Mouse (Mus musculus): ENCODE results near the gene Cdkl1. TPM values are rescaled to one million over a fixed set of nuclear protein-coding genes. Genes with fewer than 3 reads are reported as not detected.

The Cdkl1 gene
- polyA plus RNA-seq (2016; fragmentation: Nextera tagmentation; extraction: Ambion mirVana): 0.44 and 1.1 TPM in 2 replicates

- WGBS: 4% methylated on average over 45 of the region's 45 CpGs
- DNase-seq (ENCODE audit: extremely low spot score, low spot score): peak; percentile 58
- H3K36me3 ChIP-seq (replicated peaks): no peaks in the 10 kb centered on the region
- peak within 1 kb of the TSS; percentile 79 for H3K27ac ChIP-seq
- H3K27me3 ChIP-seq (ENCODE audit: poor library complexity, severe bottlenecking): peaks cover 60% of the 10 kb centered on the region
- H3K9me3 ChIP-seq: no peaks in the 10 kb centered on the region
- peak within 1 kb of the TSS; percentile 68 for H3K4me3 ChIP-seq
- peaks cover 16% of the 10 kb centered on the region for H3K4me1 ChIP-seq
Measured at GRCm38 (mm10) chr12:69790530-69791505, at the start of gene Cdkl1. TSS of gene Cdkl1 (minus strand) at chr12:69791267.

DNA sequence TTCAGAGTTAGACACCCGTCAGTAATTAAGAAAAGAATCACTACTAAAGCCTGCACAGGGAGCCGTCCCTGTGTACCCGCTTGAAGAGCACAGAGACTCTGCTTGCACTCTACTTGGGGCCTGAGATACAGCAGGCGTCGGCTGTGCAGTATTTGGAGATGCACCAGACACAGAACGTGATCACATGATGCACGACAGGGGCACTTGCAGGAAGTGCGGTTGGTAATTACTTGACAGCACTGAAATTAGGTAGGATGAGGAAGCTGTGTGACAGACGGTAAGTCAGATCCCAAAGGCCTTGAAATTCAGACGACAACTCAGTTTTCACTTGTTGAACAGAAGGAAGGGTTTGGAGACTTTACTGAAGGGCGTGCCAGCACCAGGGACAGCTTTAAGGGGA lies 47.3 kb upstream of the Cdkl1 start:
- no peaks in the 10 kb centered on the region for H3K4me1 ChIP-seq
- no peak overlapping the region for H3K27ac ChIP-seq
- DNase-seq (ENCODE audit: extremely low spot score, low spot score): no peak
- H3K36me3 ChIP-seq (replicated peaks): peaks cover 74% of the 10 kb centered on the region
- no peaks in the 10 kb centered on the region for H3K9me3 ChIP-seq
- no peak overlapping the region for H3K4me3 ChIP-seq
- no peaks in the 10 kb centered on the region for H3K27me3 ChIP-seq (ENCODE audit: poor library complexity, severe bottlenecking)
- 86% methylated on average over 11 of the region's 11 CpGs for WGBS

- Histone ChIP-seq H3K9me3 (no peaks in the 10 kb centered on the region), H3K27me3 (ENCODE audit: poor library complexity, severe bottlenecking) (no peaks in the 10 kb centered on the region), H3K4me3 (no peak overlapping the region), H3K27ac (no peak overlapping the region), H3K36me3 (replicated peaks) (peaks cover 63% of the 10 kb centered on the region), H3K4me1 (no peaks in the 10 kb centered on the region)
- no peak for DNase-seq (ENCODE audit: extremely low spot score, low spot score)
- 92% methylated on average over 12 of the region's 12 CpGs for WGBS
Measured at GRCm38 (mm10) chr12:69833982-69834604, 43.0 kb upstream of the Cdkl1 start.

- 93% methylated on average over 9 of the region's 9 CpGs for WGBS
- no peaks in the 10 kb centered on the region for H3K27me3 ChIP-seq (ENCODE audit: poor library complexity, severe bottlenecking)
- peaks cover 7% of the 10 kb centered on the region; the same call in 1 of the 2 replicates for H3K4me1 ChIP-seq
- no peaks in the 10 kb centered on the region for H3K9me3 ChIP-seq
- no peak for DNase-seq (ENCODE audit: extremely low spot score, low spot score)
- peaks cover 59% of the 10 kb centered on the region for H3K36me3 ChIP-seq (replicated peaks)
- no peak overlapping the region for H3K27ac ChIP-seq
- no peak overlapping the region for H3K4me3 ChIP-seq
Measured at GRCm38 (mm10) chr12:69831239-69831910, 40.3 kb upstream of the Cdkl1 start.

DNA sequence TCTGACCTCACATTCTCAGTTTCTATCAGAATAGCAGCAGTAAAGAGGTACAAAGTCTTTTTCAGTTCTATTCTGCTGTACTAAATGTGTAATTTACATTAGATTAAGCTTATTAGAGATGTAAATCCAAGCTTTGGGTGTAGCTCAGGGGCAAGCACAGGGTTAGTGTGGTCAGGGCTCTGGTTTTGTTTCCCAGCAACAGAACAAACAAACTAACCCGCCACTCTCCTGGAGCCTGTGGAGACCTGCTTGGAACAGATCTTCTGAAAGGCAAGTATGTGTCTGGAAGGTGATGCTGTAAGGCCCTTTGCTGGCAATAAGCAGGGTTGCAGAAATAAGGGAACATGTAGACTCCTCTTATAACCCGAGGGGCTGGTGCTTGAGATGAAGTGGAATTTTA lies 37.1 kb upstream of the Cdkl1 start:
- H3K27ac ChIP-seq: no peak overlapping the region
- peaks cover 62% of the 10 kb centered on the region for H3K36me3 ChIP-seq (replicated peaks)
- H3K9me3 ChIP-seq: no peaks in the 10 kb centered on the region
- peaks cover 7% of the 10 kb centered on the region; the same call in 1 of the 2 replicates for H3K4me1 ChIP-seq
- no peak for DNase-seq (ENCODE audit: extremely low spot score, low spot score)
- 69% methylated on average over 2 of the region's 2 CpGs for WGBS
- no peak overlapping the region for H3K4me3 ChIP-seq
- no peaks in the 10 kb centered on the region for H3K27me3 ChIP-seq (ENCODE audit: poor library complexity, severe bottlenecking)

DNA sequence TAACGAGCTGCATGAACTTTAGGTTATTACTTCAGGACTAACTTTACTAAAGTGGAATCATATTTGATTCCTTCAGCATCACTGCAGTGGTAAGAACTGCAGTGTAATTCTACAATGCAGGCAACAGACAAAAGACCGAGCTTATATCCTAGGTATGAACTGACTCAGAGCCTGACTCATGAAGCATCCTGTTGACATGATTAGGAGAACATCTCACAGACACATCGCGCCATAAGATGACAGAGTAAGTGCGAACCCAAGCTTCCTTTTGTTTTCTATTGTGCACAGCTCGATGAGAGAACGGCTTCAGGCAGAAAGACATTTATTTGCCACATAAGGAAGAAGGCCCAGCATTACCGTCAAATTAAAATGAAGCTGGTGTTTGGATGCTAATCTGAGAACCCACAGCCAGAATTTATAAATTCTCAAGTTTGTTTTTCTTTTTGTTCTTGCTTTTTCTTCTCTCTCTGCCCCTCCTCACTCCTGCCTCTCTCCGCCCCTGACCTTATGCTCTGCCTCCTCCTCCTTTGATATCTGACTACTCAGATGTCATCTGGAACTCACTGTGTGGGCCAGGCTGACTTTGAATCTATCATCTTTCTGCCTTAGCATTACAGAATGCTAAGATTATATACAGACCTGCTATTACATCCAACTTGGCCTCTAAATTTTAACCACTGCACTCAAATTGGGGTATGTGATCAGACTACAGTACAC lies 34.0 kb upstream of the Cdkl1 start:
- no peak overlapping the region for H3K27ac ChIP-seq
- WGBS: 89% methylated on average over 9 of the region's 9 CpGs
- peaks cover 8% of the 10 kb centered on the region; the same call in 1 of the 2 replicates for H3K9me3 ChIP-seq
- no peak for DNase-seq (ENCODE audit: extremely low spot score, low spot score)
- H3K4me1 ChIP-seq: peaks cover 7% of the 10 kb centered on the region; the same call in 1 of the 2 replicates
- peaks cover 82% of the 10 kb centered on the region for H3K36me3 ChIP-seq (replicated peaks)
- H3K27me3 ChIP-seq (ENCODE audit: poor library complexity, severe bottlenecking): no peaks in the 10 kb centered on the region
- H3K4me3 ChIP-seq: no peak overlapping the region

DNA sequence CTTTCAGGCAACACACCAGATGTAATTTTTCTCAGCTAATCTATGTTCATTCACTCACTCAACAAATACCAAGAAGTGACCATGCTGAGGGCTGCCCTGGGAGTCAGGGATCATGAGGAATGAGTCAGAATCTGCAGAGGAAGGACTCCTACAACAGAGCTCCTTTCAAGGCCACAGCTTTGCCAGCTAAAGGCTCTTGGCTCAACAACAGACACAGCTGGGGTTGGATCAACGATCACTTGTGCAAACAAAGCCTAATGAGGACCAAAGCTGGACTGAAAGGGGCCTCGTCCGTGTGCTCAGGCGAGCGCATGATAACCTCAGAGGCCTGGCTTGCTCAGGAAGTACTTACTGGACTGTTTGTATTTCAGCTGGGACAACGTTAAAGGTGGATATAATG lies 23.2 kb upstream of the Cdkl1 start:
- no peaks in the 10 kb centered on the region for H3K27me3 ChIP-seq (ENCODE audit: poor library complexity, severe bottlenecking)
- H3K27ac ChIP-seq: peak overlapping the region; percentile 66
- 8% methylated on average over 6 of the region's 6 CpGs for WGBS
- H3K4me1 ChIP-seq: peaks cover 30% of the 10 kb centered on the region
- H3K36me3 ChIP-seq (replicated peaks): peaks cover 79% of the 10 kb centered on the region
- peak; percentile 47 for DNase-seq (ENCODE audit: extremely low spot score, low spot score)
- H3K4me3 ChIP-seq: no peak overlapping the region
- no peaks in the 10 kb centered on the region for H3K9me3 ChIP-seq

DNA sequence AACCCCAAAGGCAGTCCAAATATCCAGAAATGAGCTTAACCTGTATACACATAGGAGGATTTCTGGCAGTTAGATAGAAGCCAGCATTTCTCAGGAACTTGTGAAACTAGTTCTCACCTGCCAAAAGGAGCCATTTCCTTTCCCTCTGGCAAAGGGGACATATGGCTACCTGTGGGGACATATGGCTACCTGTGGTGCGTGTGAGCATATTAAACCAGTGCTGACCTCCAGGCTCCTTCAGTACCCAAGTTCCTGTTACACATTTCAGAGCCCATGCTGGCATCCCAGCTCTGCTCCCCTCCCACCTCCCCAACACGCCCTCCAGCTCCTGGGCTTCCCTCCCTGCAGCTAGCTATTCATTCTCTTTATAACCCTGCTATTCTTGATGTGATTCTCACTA lies 22.5 kb upstream of the Cdkl1 start:
- no peaks in the 10 kb centered on the region for H3K27me3 ChIP-seq (ENCODE audit: poor library complexity, severe bottlenecking)
- no peak for DNase-seq (ENCODE audit: extremely low spot score, low spot score)
- WGBS: 43% methylated on average over 2 of the region's 2 CpGs
- H3K27ac ChIP-seq: peak overlapping the region; percentile 66
- H3K9me3 ChIP-seq: no peaks in the 10 kb centered on the region
- H3K4me1 ChIP-seq: peaks cover 30% of the 10 kb centered on the region
- H3K4me3 ChIP-seq: no peak overlapping the region
- H3K36me3 ChIP-seq (replicated peaks): peaks cover 79% of the 10 kb centered on the region

DNA sequence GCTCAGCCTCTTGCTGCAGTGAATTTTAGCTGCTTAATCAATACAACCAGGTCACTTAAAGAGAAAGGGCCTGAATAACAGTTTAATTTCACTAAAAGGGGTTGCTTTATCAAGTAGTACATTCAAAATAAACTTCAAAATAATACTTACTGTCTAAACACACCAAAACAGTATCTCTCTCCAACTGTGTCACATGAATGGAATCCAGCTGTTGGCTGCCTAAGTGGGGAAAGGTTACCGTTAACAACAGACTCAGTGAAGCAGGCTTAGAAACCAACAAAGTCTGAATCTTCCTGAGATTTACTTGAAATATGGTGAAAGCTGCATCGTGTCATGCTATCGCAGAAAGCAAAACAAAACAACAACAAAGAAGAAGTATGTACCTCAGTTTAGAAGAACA lies 21.9 kb upstream of the Cdkl1 start:
- 67% methylated on average over 3 of the region's 3 CpGs for WGBS
- Histone ChIP-seq H3K4me1 (peaks cover 30% of the 10 kb centered on the region), H3K27ac (no peak overlapping the region), H3K9me3 (no peaks in the 10 kb centered on the region), H3K4me3 (no peak overlapping the region), H3K36me3 (replicated peaks) (peaks cover 79% of the 10 kb centered on the region), H3K27me3 (ENCODE audit: poor library complexity, severe bottlenecking) (no peaks in the 10 kb centered on the region)
- no peak for DNase-seq (ENCODE audit: extremely low spot score, low spot score)

GRCm38 (mm10) chr12:69811976-69812375 lies 20.9 kb upstream of the Cdkl1 start:
- 72% methylated on average over 1 of the region's 1 CpGs for WGBS
- DNase-seq (ENCODE audit: extremely low spot score, low spot score): no peak
- no peaks in the 10 kb centered on the region for H3K27me3 ChIP-seq (ENCODE audit: poor library complexity, severe bottlenecking)
- no peak overlapping the region for H3K27ac ChIP-seq
- no peaks in the 10 kb centered on the region for H3K9me3 ChIP-seq
- no peak overlapping the region for H3K4me3 ChIP-seq
- peaks cover 79% of the 10 kb centered on the region for H3K36me3 ChIP-seq (replicated peaks)
- peaks cover 30% of the 10 kb centered on the region for H3K4me1 ChIP-seq

GRCm38 (mm10) chr12:69809439-69809838 lies 18.4 kb upstream of the Cdkl1 start:
- DNase-seq (ENCODE audit: extremely low spot score, low spot score): no peak
- no peaks in the 10 kb centered on the region for H3K9me3 ChIP-seq
- no peak overlapping the region for H3K4me3 ChIP-seq
- H3K4me1 ChIP-seq: peaks cover 23% of the 10 kb centered on the region
- peaks cover 78% of the 10 kb centered on the region for H3K36me3 ChIP-seq (replicated peaks)
- WGBS: 87% methylated on average over 3 of the region's 3 CpGs
- no peak overlapping the region for H3K27ac ChIP-seq
- H3K27me3 ChIP-seq (ENCODE audit: poor library complexity, severe bottlenecking): no peaks in the 10 kb centered on the region

- peaks cover 79% of the 10 kb centered on the region for H3K36me3 ChIP-seq (replicated peaks)
Measured at GRCm38 (mm10) chr12:69807399-69807985, 16.4 kb upstream of the Cdkl1 start.

More at GRCm38 (mm10) chr12:69807399-69807985, 16.4 kb upstream of the Cdkl1 start:
- 88% methylated on average over 11 of the region's 11 CpGs for WGBS
- Histone ChIP-seq H3K4me1 (peaks cover 4% of the 10 kb centered on the region; the same call in 1 of the 2 replicates), H3K27ac (no peak overlapping the region), H3K4me3 (no peak overlapping the region), H3K27me3 (ENCODE audit: poor library complexity, severe bottlenecking) (no peaks in the 10 kb centered on the region), H3K9me3 (no peaks in the 10 kb centered on the region)
- no peak for DNase-seq (ENCODE audit: extremely low spot score, low spot score)

Measured in forebrain, embryonic 10.5 days (tissue).